Mouse (Mus musculus): ENCODE measurements around the gene Hist1h2bq. TPM values are rescaled to one million over a fixed set of nuclear protein-coding genes. Genes with fewer than 3 reads are reported as not detected.

The Hist1h2bq gene
- polyA plus RNA-seq, 1 experiment from 2014 or later: 17.1 TPM

Small RNA genes lying within 50 kb of the gene (microRNA-seq; reads per million reads assigned to microRNA genes)
- gene Gm19658 (not detected), gene Gm44346 (not detected), gene Gm44466 (not detected)

Other genes starting within 250 kb of the Hist1h2bq start
- not detected in 2 replicates for gene Olfr1364, start 228.4 kb downstream of the Hist1h2bq start, polyA plus RNA-seq (2016; fragmentation: Nextera tagmentation; extraction: Ambion mirVana)
- gene Olfr1362, start 196.2 kb downstream of the Hist1h2bq start, polyA plus RNA-seq (2016; fragmentation: Nextera tagmentation; extraction: Ambion mirVana): not detected in 2 replicates
- gene Olfr11, start 167.7 kb downstream of the Hist1h2bq start, polyA plus RNA-seq (2016; fragmentation: Nextera tagmentation; extraction: Ambion mirVana): not detected in 2 replicates
- not detected in 2 replicates for gene Olfr1361, start 146.8 kb downstream of the Hist1h2bq start, polyA plus RNA-seq (2016; fragmentation: Nextera tagmentation; extraction: Ambion mirVana)
- gene Olfr1360, start 132.8 kb downstream of the Hist1h2bq start, polyA plus RNA-seq (2016; fragmentation: Nextera tagmentation; extraction: Ambion mirVana): not detected in 2 replicates
- not detected in 2 replicates for gene Olfr1359, start 112.1 kb downstream of the Hist1h2bq start, polyA plus RNA-seq (2016; fragmentation: Nextera tagmentation; extraction: Ambion mirVana)
- gene Hist1h2bl, start 94.1 kb downstream of the Hist1h2bq start, polyA plus RNA-seq (2016; fragmentation: Nextera tagmentation; extraction: Ambion mirVana): 1.6 and 1.7 TPM in 2 replicates
- gene Hist1h2ai, start 93.8 kb downstream of the Hist1h2bq start, polyA plus RNA-seq (2016; fragmentation: Nextera tagmentation; extraction: Ambion mirVana): 16.2 and 34.8 TPM in 2 replicates
- 14.0 and 17.0 TPM in 2 replicates for gene Hist1h3h, start 92.5 kb downstream of the Hist1h2bq start, polyA plus RNA-seq (2016; fragmentation: Nextera tagmentation; extraction: Ambion mirVana)
- 2.9 and 4.4 TPM in 2 replicates for gene Hist1h2bm, start 88.2 kb downstream of the Hist1h2bq start, polyA plus RNA-seq (2016; fragmentation: Nextera tagmentation; extraction: Ambion mirVana)
- gene Hist1h4j, start 75.1 kb downstream of the Hist1h2bq start, polyA plus RNA-seq (2016; fragmentation: Nextera tagmentation; extraction: Ambion mirVana): 0.87 and 1.6 TPM in 2 replicates
- gene Hist1h4k, start 59.7 kb downstream of the Hist1h2bq start, polyA plus RNA-seq (2016; fragmentation: Nextera tagmentation; extraction: Ambion mirVana): 0.96 and 2.4 TPM in 2 replicates
- 18.4 and 29.6 TPM in 2 replicates for gene Hist1h2ak, start 56.4 kb downstream of the Hist1h2bq start, polyA plus RNA-seq (2016; fragmentation: Nextera tagmentation; extraction: Ambion mirVana)
- gene Hist1h2bn, start 56.1 kb downstream of the Hist1h2bq start, polyA plus RNA-seq (2016; fragmentation: Nextera tagmentation; extraction: Ambion mirVana): 2.0 and 3.0 TPM in 2 replicates
- gene Hist1h1b, start 29.6 kb downstream of the Hist1h2bq start, polyA plus RNA-seq (2016; fragmentation: Nextera tagmentation; extraction: Ambion mirVana): 13.1 and 26.4 TPM in 2 replicates
- gene Hist1h3i, start 26.8 kb downstream of the Hist1h2bq start, polyA plus RNA-seq (2016; fragmentation: Nextera tagmentation; extraction: Ambion mirVana): 97.6 and 126 TPM in 2 replicates
- 7.9 and 9.0 TPM in 2 replicates for gene Hist1h2an, start 23.0 kb downstream of the Hist1h2bq start, polyA plus RNA-seq (2016; fragmentation: Nextera tagmentation; extraction: Ambion mirVana)
- gene Hist1h2bp, start 22.7 kb downstream of the Hist1h2bq start, polyA plus RNA-seq (2016; fragmentation: Nextera tagmentation; extraction: Ambion mirVana): 0.68 and 1.7 TPM in 2 replicates
- not detected in 2 replicates for gene Hist1h2ao, start 268 bp upstream of the Hist1h2bq start, polyA plus RNA-seq (2016; fragmentation: Nextera tagmentation; extraction: Ambion mirVana)
- gene Hist1h4m, start 1.5 kb upstream of the Hist1h2bq start, polyA plus RNA-seq (2016; fragmentation: Nextera tagmentation; extraction: Ambion mirVana): not detected in 2 replicates
- 11.4 and 12.4 TPM in 2 replicates for gene Hist1h4n, start 22.0 kb upstream of the Hist1h2bq start, polyA plus RNA-seq (2016; fragmentation: Nextera tagmentation; extraction: Ambion mirVana)
- gene Hist1h2ap, start 23.3 kb upstream of the Hist1h2bq start, polyA plus RNA-seq (2016; fragmentation: Nextera tagmentation; extraction: Ambion mirVana): 3,361 and 3,805 TPM in 2 replicates
- gene Hist1h2br, start 23.5 kb upstream of the Hist1h2bq start, polyA plus RNA-seq (2016; fragmentation: Nextera tagmentation; extraction: Ambion mirVana): 18.7 and 25.8 TPM in 2 replicates
- gene Zfp184, start 134.9 kb upstream of the Hist1h2bq start, polyA plus RNA-seq (2016; fragmentation: Nextera tagmentation; extraction: Ambion mirVana): 19.1 and 19.4 TPM in 2 replicates
- gene Pom121l2, start 171.0 kb upstream of the Hist1h2bq start, polyA plus RNA-seq (2016; fragmentation: Nextera tagmentation; extraction: Ambion mirVana): not detected in 2 replicates
- gene Prss16, start 199.5 kb upstream of the Hist1h2bq start, polyA plus RNA-seq (2016; fragmentation: Nextera tagmentation; extraction: Ambion mirVana): 0.41 TPM in 1 of 2 replicates, not detected in the other
- 3.3 and 13.9 TPM in 2 replicates for gene Hist1h2ah, start 225.4 kb upstream of the Hist1h2bq start, polyA plus RNA-seq (2016; fragmentation: Nextera tagmentation; extraction: Ambion mirVana)
- 5.2 and 9.5 TPM in 2 replicates for gene Hist1h2bk, start 225.7 kb upstream of the Hist1h2bq start, polyA plus RNA-seq (2016; fragmentation: Nextera tagmentation; extraction: Ambion mirVana)
- gene Hist1h4i, start 231.2 kb upstream of the Hist1h2bq start, polyA plus RNA-seq (2016; fragmentation: Nextera tagmentation; extraction: Ambion mirVana): 20.1 and 23.9 TPM in 2 replicates
- gene Hist1h2ag, start 232.7 kb upstream of the Hist1h2bq start, polyA plus RNA-seq (2016; fragmentation: Nextera tagmentation; extraction: Ambion mirVana): 43.6 and 46.1 TPM in 2 replicates
- gene Hist1h2bj, start 233.0 kb upstream of the Hist1h2bq start, polyA plus RNA-seq (2016; fragmentation: Nextera tagmentation; extraction: Ambion mirVana): 10.5 and 12.6 TPM in 2 replicates